Mouse (Mus musculus): ENCODE results near the gene Btbd35f30.
"Not testable (repeated sequence)": the region's sequence is repeated elsewhere in the genome, so short reads cannot be mapped to it uniquely, and the experiment has no call there.

Btbd35f30 gene

DNA sequence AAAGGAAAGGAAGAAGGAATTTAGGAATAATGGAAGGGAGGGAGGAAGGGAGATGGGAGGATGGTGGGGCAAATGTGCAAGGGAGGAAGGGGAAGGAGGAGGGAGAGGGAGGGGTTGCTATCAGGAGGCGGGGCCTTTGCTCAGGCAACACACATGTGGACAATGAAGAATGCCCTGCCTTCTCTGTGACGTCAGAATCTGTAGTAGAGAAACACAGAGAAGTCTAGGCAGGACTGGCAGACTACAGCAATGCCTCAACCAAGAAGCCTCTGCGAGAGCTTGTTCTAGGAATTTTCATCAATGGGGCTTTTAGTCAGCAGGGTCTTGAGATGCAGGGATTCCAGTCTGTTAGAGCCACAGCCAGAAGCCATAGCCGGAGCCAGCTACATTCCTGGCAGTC lies at the start of gene Btbd35f30:
Gene Btbd35f30 (plus strand): TSS at position 301 of the 400 bp plus-strand sequence.
- DNase-seq (ENCODE audit: low spot score) = not testable (repeated sequence)

DNA sequence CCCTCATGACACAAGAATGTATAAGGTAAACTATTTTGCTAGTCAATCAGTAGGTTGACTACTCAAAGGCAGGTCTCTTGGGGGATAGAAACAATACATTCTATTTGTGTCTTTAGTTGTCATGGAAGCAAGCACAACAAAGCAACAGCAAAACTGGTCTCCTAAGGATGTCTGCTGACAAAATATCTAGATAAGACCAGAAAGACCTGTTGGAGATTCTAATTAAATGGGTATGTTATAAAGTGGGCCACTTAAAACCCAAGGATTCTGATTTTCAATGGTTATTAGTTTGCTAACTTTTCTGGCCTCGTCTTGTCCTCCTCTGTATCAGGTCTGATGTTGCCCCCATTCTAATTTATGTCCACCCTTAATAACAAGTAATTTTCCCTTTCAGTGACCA lies 47.0 kb downstream of the Btbd35f30 start, which contains the start of gene Gm21789:
Gene Gm21789 (plus strand): TSS at position 301 of the 400 bp plus-strand sequence.
- DNase-seq (ENCODE audit: low spot score) = not testable (repeated sequence)
